Mouse (Mus musculus): ENCODE results near the gene Zfp62.

- no peak for TF ChIP-seq USF1 (IDR thresholded peaks at IDR 0.05; ENCODE audit: low read depth)
- no peak for TF ChIP-seq CTCF (IDR thresholded peaks at IDR 0.05; ENCODE audit: control insufficient read depth, insufficient read depth, insufficient read length)
- no peak for TF ChIP-seq MYOD1 (IDR thresholded peaks at IDR 0.05; ENCODE audit: control insufficient read depth, insufficient read length, low read depth)
Measured at GRCm38 (mm10) chr11:49248226-49248973, 45.3 kb downstream of the Zfp62 start.
